Mouse (Mus musculus) embryonic fibroblast, embryonic 13.5 days (primary cell): ENCODE measurements around the gene Cntnap5a. TPM values are rescaled to one million over a fixed set of nuclear protein-coding genes. Genes with fewer than 3 reads are reported as not detected.

Source experiments
- H3K27ac ChIP-seq: 2 replicates; pipeline ENCODE4 v1.5.1; 2012; ENCODE audit warnings: low read length, control low read depth, inconsistent platforms; ENCODE audit not compliant: insufficient read depth
- H3K4me1 ChIP-seq: 2 replicates; pipeline ENCODE4 v1.6.1; 2011; ENCODE audit warnings: low read length; ENCODE audit not compliant: control insufficient read depth, insufficient read depth
- H3K4me3 ChIP-seq: 2 replicates; pipeline ENCODE4 v1.5.1; 2011; ENCODE audit warnings: mild to moderate bottlenecking, control low read depth, low read length; ENCODE audit not compliant: insufficient read depth
- CTCF ChIP-seq: IDR thresholded peaks from 2 replicates; pipeline ENCODE4 v1.5.1; 2011; ENCODE audit warnings: mild to moderate bottlenecking, control low read depth, low read length, moderate library complexity, borderline replicate concordance; ENCODE audit not compliant: insufficient read depth
- POLR2A ChIP-seq: IDR thresholded peaks from 2 replicates; pipeline ENCODE4 v1.6.1; 2011; ENCODE audit warnings: low read depth, mild to moderate bottlenecking, control low read depth, low read length, moderate library complexity
- polyA plus RNA-seq: library from polyadenylated mRNA; stranded (reverse); fragments of >200 nt; gene quantifications from 2 replicates; pipeline ENCODE4 v1.2.4, GENCODE M21; 2011; ENCODE audit warnings: low read depth; ENCODE audit not compliant: missing spikeins, insufficient read length

Gene Cntnap5a
- polyA plus RNA-seq, 1 experiment, result not detected

DNA sequence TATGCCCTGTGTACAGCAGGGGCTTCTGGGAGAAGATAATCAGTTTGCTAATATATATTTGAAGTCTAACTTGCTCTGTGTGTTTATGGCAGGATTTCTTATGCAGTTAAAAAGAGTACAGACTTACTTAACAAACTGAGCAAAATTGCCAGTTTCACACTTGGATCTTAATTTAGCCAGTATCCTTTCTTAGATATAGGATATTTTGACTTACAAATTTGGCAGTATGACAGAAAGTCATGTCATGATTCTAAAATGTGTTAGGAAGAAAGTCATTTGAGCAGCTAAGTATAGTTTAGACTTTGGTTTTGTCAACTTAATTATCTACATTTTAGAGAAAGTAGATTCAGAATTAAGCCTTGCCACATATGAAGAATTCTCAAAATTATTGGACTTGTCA is 167.7 kb downstream of the Cntnap5a start:
- Histone ChIP-seq H3K4me1 (no peaks in the 10 kb centered on the region), H3K27ac (no peak overlapping the region), H3K4me3 (no peak overlapping the region)
- no peak for TF ChIP-seq POLR2A
- TF ChIP-seq CTCF, result no peak

DNA sequence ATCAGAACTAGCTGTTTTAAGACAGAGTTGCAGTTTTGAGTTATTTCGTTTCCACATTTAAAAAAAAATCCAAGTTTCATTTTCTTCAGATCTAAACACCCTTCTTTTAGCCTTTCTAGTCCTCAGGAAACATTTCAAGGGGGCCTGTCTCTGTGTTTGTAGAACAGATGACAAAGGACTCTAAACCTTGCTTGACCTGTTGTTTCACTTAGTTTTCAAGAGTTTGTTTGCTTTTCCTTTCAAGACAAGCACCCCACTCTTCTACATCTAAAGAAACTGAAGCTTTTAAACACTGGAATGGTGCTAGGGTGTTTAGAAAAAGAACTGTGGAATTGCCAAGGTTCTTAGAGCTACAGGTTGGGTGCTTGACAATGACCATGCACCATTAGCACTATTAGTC is 233.8 kb downstream of the Cntnap5a start:
- no peaks in the 10 kb centered on the region for H3K4me1 ChIP-seq
- H3K4me3 ChIP-seq, result no peak overlapping the region
- no peak overlapping the region for H3K27ac ChIP-seq
- TF ChIP-seq CTCF (no peak), POLR2A (no peak)

GRCm38 (mm10) chr1:115925953-115926665 is 241.6 kb downstream of the Cntnap5a start:
- Histone ChIP-seq H3K27ac (no peak overlapping the region), H3K4me1 (no peaks in the 10 kb centered on the region), H3K4me3 (no peak overlapping the region)
- no peak for TF ChIP-seq CTCF
- TF ChIP-seq POLR2A, result no peak

- TF ChIP-seq CTCF (no peak), POLR2A (no peak)
- Histone ChIP-seq H3K4me1 (no peaks in the 10 kb centered on the region), H3K27ac (no peak overlapping the region), H3K4me3 (no peak overlapping the region)
Measured at GRCm38 (mm10) chr1:115932045-115932444, 247.5 kb downstream of the Cntnap5a start.

GRCm38 (mm10) chr1:115945892-115946291 is 261.3 kb downstream of the Cntnap5a start:
- Histone ChIP-seq H3K4me3 (no peak overlapping the region), H3K27ac (no peak overlapping the region), H3K4me1 (no peaks in the 10 kb centered on the region)
- TF ChIP-seq POLR2A (no peak), CTCF (no peak)

DNA sequence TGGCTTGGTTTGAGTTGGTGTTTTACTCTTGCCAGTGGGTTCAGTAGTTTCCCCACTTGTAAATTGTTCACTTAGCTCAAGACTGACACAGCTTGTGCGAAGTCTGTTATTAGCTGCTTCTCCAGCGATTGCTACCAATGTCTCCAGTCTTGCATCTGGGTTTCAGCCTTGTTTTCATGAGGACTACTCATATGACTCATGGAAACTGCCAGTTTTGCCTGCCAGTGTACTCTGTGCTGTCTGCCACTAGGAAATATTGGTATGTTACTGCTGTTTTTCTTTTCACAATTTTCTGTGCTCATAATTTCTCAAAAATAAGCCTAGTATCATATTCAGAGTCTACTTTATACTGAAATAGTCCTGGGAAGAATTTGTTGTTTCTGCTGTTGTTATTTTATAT is 272.0 kb downstream of the Cntnap5a start:
- TF ChIP-seq POLR2A, result no peak
- TF ChIP-seq CTCF, result no peak
- Histone ChIP-seq H3K4me3 (no peak overlapping the region), H3K4me1 (no peaks in the 10 kb centered on the region), H3K27ac (no peak overlapping the region)

GRCm38 (mm10) chr1:115964993-115965575 is 280.5 kb downstream of the Cntnap5a start:
- H3K4me3 ChIP-seq, result no peak overlapping the region
- no peak for TF ChIP-seq POLR2A
- no peak for TF ChIP-seq CTCF
- no peaks in the 10 kb centered on the region for H3K4me1 ChIP-seq
- H3K27ac ChIP-seq, result no peak overlapping the region

DNA sequence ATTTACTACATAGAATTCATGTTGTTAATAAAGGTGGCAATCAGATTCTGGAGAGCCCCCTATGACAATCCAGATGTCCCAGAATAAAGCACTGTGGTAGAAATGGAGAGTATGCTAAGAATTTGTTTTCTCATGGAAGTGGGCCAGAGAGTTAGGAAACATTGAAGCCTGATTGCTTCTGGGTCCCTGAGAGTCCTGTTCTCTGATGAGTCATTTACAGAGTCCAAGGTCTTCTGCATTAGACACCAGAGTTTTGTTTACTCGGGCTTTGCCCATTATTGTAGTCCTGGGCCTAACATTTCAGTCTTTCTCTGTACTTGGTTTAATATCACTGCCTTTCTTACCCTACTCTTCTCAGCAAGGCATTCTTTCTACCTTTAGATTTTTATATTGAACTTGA is 305.6 kb downstream of the Cntnap5a start:
- no peak overlapping the region for H3K27ac ChIP-seq
- no peak overlapping the region for H3K4me3 ChIP-seq
- H3K4me1 ChIP-seq, result no peaks in the 10 kb centered on the region
- TF ChIP-seq CTCF, result no peak
- TF ChIP-seq POLR2A, result no peak

GRCm38 (mm10) chr1:116015768-116016167 is 331.2 kb downstream of the Cntnap5a start:
- Histone ChIP-seq H3K27ac (no peak overlapping the region), H3K4me3 (no peak overlapping the region), H3K4me1 (no peaks in the 10 kb centered on the region)
- no peak for TF ChIP-seq POLR2A
- no peak for TF ChIP-seq CTCF

DNA sequence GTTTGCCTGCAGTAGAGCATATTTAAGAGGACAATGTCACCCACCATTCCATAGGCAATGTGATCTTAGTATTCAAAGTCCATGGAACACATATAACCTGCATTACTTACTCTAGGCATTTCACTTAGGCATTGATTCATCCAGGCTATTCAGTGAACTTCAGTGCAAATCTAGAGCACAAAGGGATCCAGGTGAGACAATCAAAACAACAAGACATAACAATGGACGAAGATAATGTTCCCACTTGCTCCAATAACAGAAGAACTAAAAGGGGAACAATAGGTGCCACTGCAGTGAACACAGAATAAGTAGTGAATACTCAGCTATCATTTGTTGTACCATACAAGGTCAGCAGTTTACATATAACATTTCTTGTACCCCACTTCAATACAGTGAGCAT is 345.1 kb downstream of the Cntnap5a start:
- no peaks in the 10 kb centered on the region for H3K4me1 ChIP-seq
- no peak overlapping the region for H3K4me3 ChIP-seq
- H3K27ac ChIP-seq, result no peak overlapping the region
- TF ChIP-seq CTCF, result no peak
- no peak for TF ChIP-seq POLR2A

- TF ChIP-seq CTCF, result no peak
- TF ChIP-seq POLR2A, result no peak
- Histone ChIP-seq H3K4me3 (no peak overlapping the region), H3K4me1 (no peaks in the 10 kb centered on the region), H3K27ac (no peak overlapping the region)
Measured at GRCm38 (mm10) chr1:116035897-116036296, 351.3 kb downstream of the Cntnap5a start.
